Mouse (Mus musculus) embryonic facial prominence, embryonic 10.5 days (tissue): ENCODE results near the gene Ppp2r5e. TPM values are rescaled to one million over a fixed set of nuclear protein-coding genes. Genes with fewer than 3 reads are reported as not detected.

Experiments used
- DNase-seq: peaks from one replicate; pipeline ENCODE4 v3.0.0-alpha.2; 2017; ENCODE audit warnings: low spot score
- H3K27ac ChIP-seq: fragments of 300-500 bp; sonication (generic); replicated peaks from 2 replicates; pipeline ENCODE4 v1.5.1; 2016; ENCODE audit warnings: mild to moderate bottlenecking
- H3K27me3 ChIP-seq: fragments of 300-500 bp; sonication (generic); replicated peaks from 2 replicates; pipeline ENCODE4 v1.6.1; 2016; ENCODE audit warnings: low read depth, mild to moderate bottlenecking; ENCODE audit not compliant: poor library complexity, severe bottlenecking
- H3K36me3 ChIP-seq: fragments of 300-500 bp; sonication (generic); replicated peaks from 2 replicates; pipeline ENCODE4 v1.6.1; 2016; ENCODE audit warnings: mild to moderate bottlenecking, moderate library complexity
- H3K4me1 ChIP-seq: fragments of 300-500 bp; sonication (generic); 2 replicates; pipeline ENCODE4 v1.6.1; 2016
- H3K4me3 ChIP-seq: fragments of 300-500 bp; sonication (generic); 2 replicates; pipeline ENCODE4 v1.5.1; 2016; ENCODE audit warnings: mild to moderate bottlenecking, moderate library complexity
- H3K9me3 ChIP-seq: fragments of 300-500 bp; sonication (generic); 2 replicates; pipeline ENCODE4 v1.6.1; 2016; ENCODE audit warnings: mild to moderate bottlenecking
- WGBS: fragments of 180-500 bp; shearing (Covaris S2); methylation state at CpG from one replicate; pipeline ENCODE4 v1.1.7; 2016; 5-methylcytosine and 5-hydroxymethylcytosine counted together
- polyA plus RNA-seq: library from polyadenylated mRNA; unstranded; fragments of >200 nt; fragmentation: Nextera tagmentation; extraction: Ambion mirVana; gene quantifications from 2 replicates; pipeline ENCODE4 v1.2.1, GENCODE M21; 2016

Gene Ppp2r5e
- polyA plus RNA-seq, 1 experiment from 2014 or later, result 14.5 TPM

DNA sequence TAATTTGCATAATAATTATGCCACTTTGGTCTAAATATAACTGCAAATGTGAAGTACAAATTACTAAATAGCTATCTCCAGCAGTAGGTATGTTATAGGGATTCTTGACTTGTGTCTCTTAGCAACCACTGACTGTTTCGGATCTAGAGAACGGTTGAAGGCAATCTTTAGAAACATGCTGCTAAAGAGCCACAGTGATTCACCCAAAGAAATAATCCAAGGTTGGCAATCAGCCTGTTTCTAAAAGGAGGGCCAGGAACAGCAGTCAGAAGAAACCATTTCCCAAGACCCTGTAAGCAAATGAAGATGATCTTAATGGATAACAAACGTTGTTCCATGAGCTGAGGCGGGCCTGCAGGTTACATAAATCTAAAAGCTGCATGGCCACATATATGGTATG, 117.9 kb downstream of the Ppp2r5e start:
- WGBS, result 89% methylated on average over 4 of the region's 4 CpGs

DNA sequence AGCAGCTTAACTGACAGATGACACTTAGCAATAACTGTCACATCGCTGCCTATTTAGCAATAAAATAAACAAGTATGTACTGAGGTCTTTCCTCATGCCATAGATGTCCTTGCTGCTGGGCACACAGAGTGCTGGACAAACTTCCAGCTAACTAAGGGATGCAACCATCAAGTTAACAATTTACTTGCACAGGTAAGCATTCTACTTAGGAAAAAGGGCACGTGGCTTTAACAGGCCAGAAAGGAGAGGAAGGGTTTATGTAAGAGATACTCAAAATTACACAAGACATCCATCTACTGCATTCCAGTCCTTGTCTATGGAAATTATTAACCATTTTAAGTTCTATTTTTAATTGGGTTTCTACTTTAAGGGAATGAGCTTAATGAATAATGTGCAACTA, 123.0 kb downstream of the Ppp2r5e start:
- H3K4me1 ChIP-seq, result peaks cover 6% of the 10 kb centered on the region
- no peak overlapping the region for H3K4me3 ChIP-seq
- H3K36me3 ChIP-seq, result peaks cover 19% of the 10 kb centered on the region
- H3K9me3 ChIP-seq, result no peaks in the 10 kb centered on the region
- no peaks in the 10 kb centered on the region for H3K27me3 ChIP-seq
- 94% methylated on average over 2 of the region's 2 CpGs for WGBS
- no peak for DNase-seq
- no peak overlapping the region for H3K27ac ChIP-seq

More for the DNA sequence above, 117.9 kb downstream of the Ppp2r5e start:
- Histone ChIP-seq H3K36me3 (peaks cover 33% of the 10 kb centered on the region), H3K9me3 (no peaks in the 10 kb centered on the region), H3K4me1 (0 out of 2 replicates have a peak, but pooled peaks cover 2% of the 10 kb centered on the region), H3K27me3 (no peaks in the 10 kb centered on the region), H3K27ac (no peak overlapping the region), H3K4me3 (no peak overlapping the region)
- no peak for DNase-seq

GRCm38 (mm10) chr12:75472107-75472506, 123.9 kb downstream of the Ppp2r5e start:
- DNase-seq, result no peak
- Histone ChIP-seq H3K27ac (no peak overlapping the region), H3K4me1 (peaks cover 6% of the 10 kb centered on the region), H3K27me3 (no peaks in the 10 kb centered on the region), H3K36me3 (peaks cover 18% of the 10 kb centered on the region), H3K4me3 (no peak overlapping the region), H3K9me3 (no peaks in the 10 kb centered on the region)
- 84% methylated on average over 3 of the region's 3 CpGs for WGBS

- H3K27me3 ChIP-seq, result no peaks in the 10 kb centered on the region
- no peak overlapping the region for H3K27ac ChIP-seq
- WGBS, result 88% methylated on average over 6 of the region's 6 CpGs
- H3K9me3 ChIP-seq, result no peaks in the 10 kb centered on the region
- peaks cover 4% of the 10 kb centered on the region for H3K4me1 ChIP-seq
- peaks cover 54% of the 10 kb centered on the region for H3K36me3 ChIP-seq
- no peak overlapping the region for H3K4me3 ChIP-seq
- DNase-seq, result no peak
Observed at GRCm38 (mm10) chr12:75467814-75468213, 128.2 kb downstream of the Ppp2r5e start.

DNA sequence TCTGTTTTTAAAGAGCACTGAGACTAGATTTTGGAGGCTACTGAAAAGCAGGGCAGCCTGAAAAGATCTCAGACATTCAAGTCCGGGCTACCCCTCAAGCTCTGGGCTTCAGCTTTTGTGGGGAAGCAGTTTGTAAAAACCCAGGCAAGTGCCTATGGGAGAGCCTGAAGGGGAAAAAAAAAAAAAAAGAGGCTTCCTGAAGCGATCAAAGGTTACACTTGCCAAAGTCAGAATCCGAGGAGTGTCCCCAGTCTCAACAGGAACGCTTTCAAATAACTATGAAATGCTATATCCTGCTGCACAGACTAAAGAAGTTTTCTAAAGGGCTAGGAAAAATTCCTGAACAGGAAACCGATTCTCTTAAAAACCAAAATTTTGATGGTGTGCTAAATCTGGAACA, 128.9 kb downstream of the Ppp2r5e start:
- Histone ChIP-seq H3K4me1 (peaks cover 4% of the 10 kb centered on the region), H3K4me3 (no peak overlapping the region), H3K27me3 (no peaks in the 10 kb centered on the region), H3K36me3 (peaks cover 60% of the 10 kb centered on the region), H3K27ac (no peak overlapping the region), H3K9me3 (no peaks in the 10 kb centered on the region)
- DNase-seq, result no peak
- 84% methylated on average over 5 of the region's 5 CpGs for WGBS

DNA sequence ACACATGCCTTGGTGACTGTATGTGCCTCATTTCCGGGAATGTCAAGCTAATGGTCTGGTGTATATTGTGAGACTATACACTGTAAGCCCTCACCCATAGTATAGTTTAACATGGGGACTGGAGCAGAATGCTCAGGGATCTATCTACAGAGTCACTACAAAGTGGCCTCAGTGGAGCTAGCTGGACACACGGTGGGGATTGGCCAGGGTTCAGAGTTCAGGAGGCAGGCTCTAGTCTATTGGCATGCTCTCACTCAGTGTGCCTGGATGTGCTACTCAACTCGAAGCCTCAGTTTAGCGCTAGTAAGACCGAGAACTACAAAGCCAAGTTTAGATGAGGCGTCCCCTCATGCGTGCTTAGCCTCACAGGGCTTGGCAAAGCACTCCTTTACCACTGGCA, 129.8 kb downstream of the Ppp2r5e start:
- Histone ChIP-seq H3K4me3 (no peak overlapping the region), H3K36me3 (peaks cover 68% of the 10 kb centered on the region), H3K4me1 (peaks cover 4% of the 10 kb centered on the region), H3K27ac (no peak overlapping the region), H3K27me3 (no peaks in the 10 kb centered on the region), H3K9me3 (no peaks in the 10 kb centered on the region)
- DNase-seq, result no peak
- 94% methylated on average over 7 of the region's 7 CpGs for WGBS

- Histone ChIP-seq H3K27me3 (no peaks in the 10 kb centered on the region), H3K4me3 (no peak overlapping the region), H3K36me3 (peaks cover 84% of the 10 kb centered on the region), H3K9me3 (no peaks in the 10 kb centered on the region), H3K4me1 (no peaks in the 10 kb centered on the region), H3K27ac (no peak overlapping the region)
- 81% methylated on average over 9 of the region's 9 CpGs for WGBS
- DNase-seq, result no peak
Observed at GRCm38 (mm10) chr12:75464016-75464769, 131.9 kb downstream of the Ppp2r5e start.

DNA sequence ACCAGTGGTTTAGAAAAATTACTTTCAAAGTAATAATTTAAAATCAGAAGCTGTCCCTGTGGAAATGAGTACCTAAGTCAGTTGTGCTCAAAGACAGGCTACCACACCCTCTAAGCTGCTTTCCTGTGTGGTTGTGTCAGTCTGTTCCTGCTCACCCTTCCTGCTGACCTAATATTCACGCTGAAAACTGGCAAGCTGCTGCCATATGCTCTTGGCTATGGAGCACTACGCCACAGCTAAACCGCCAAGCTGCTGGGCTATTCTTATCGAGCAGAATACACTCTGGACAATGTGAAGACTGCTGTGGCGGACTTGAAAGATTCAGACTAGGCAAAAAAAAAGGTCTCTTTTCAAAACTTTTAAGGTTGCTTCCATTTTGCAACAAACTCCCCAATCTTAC, 135.5 kb downstream of the Ppp2r5e start:
- Histone ChIP-seq H3K4me1 (no peaks in the 10 kb centered on the region), H3K4me3 (no peak overlapping the region), H3K27me3 (no peaks in the 10 kb centered on the region), H3K27ac (no peak overlapping the region), H3K9me3 (no peaks in the 10 kb centered on the region), H3K36me3 (peaks cover 91% of the 10 kb centered on the region)
- DNase-seq, result no peak
- WGBS, result 94% methylated on average over 5 of the region's 5 CpGs

GRCm38 (mm10) chr12:75459656-75460055, 136.4 kb downstream of the Ppp2r5e start:
- WGBS, result 89% methylated on average over 5 of the region's 5 CpGs
- Histone ChIP-seq H3K36me3 (peaks cover 90% of the 10 kb centered on the region), H3K9me3 (no peaks in the 10 kb centered on the region), H3K27ac (no peak overlapping the region), H3K4me1 (no peaks in the 10 kb centered on the region), H3K27me3 (no peaks in the 10 kb centered on the region), H3K4me3 (no peak overlapping the region)
- DNase-seq, result no peak

DNA sequence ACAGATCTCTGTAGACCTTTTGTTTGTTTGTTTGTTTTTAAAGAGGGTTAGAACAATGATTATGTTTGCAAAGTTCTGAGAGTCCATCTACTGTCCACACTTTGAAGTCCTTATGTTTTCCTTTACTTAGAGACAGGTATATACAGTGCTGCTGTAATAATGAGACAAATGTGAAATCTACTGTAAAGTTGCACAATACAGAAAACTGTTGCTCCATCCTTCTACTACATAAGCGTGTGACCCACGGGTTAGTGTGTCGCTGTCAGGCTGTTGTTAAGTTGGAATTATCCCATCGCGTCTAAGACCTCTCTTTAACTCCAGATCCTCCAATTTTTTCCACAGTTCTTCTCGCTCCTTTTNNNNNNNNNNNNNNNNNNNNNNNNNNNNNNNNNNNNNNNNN, 142.6 kb downstream of the Ppp2r5e start:
- WGBS, result 94% methylated on average over 6 of the region's 6 CpGs

DNA sequence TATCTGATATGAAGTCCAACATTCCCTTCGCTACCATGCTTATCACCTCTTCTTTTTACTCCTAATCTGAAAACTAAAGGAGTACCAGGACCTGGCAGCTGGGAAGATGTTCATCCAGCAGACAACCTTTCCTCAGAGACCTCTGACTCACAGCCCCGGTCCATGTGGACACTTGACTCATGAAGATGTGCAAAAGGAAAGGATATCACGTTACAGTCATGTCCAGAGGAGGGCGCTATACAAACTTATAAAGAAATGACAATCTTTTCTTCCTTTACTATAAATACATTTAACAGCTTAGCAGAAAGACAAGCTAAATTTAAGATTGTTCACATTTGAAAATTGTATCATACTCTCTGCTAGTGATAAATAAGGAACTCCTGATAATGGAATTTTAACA, 143.0 kb downstream of the Ppp2r5e start:
- 78% methylated on average over 4 of the region's 4 CpGs for WGBS
- Histone ChIP-seq H3K27me3 (no peaks in the 10 kb centered on the region), H3K27ac (no peak overlapping the region), H3K36me3 (peaks cover 75% of the 10 kb centered on the region), H3K4me3 (no peak overlapping the region), H3K9me3 (no peaks in the 10 kb centered on the region), H3K4me1 (no peaks in the 10 kb centered on the region)
- DNase-seq, result no peak

More for the DNA sequence above, 142.6 kb downstream of the Ppp2r5e start:
- Histone ChIP-seq H3K9me3 (no peaks in the 10 kb centered on the region), H3K4me3 (no peak overlapping the region), H3K27ac (no peak overlapping the region), H3K36me3 (peaks cover 78% of the 10 kb centered on the region), H3K27me3 (no peaks in the 10 kb centered on the region), H3K4me1 (no peaks in the 10 kb centered on the region)
- DNase-seq, result no peak

DNA sequence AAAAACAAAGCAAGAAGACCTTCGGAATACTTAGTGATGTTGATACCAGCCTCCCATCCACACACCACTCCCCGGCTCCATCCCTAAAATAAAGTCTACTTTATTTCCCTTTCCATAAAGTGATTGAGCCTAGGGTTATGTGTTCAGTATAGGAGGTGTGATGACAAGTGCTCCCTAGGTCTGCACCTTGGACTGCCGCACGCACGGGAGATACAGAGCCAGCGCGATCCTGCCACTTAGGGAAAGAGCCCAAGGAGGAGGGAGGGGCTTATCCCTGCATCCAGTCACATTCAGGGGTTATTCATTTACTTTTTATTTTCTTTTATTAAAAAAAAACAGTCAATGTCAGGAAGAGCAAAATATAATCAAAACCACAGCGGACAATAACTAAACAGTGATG, 145.5 kb downstream of the Ppp2r5e start:
- Histone ChIP-seq H3K27me3 (no peaks in the 10 kb centered on the region), H3K4me1 (no peaks in the 10 kb centered on the region), H3K9me3 (no peaks in the 10 kb centered on the region), H3K4me3 (no peak overlapping the region), H3K36me3 (peaks cover 56% of the 10 kb centered on the region), H3K27ac (no peak overlapping the region)
- 96% methylated on average over 8 of the region's 8 CpGs for WGBS
- DNase-seq, result no peak

GRCm38 (mm10) chr12:75450011-75450410, 146.0 kb downstream of the Ppp2r5e start:
- H3K9me3 ChIP-seq, result no peaks in the 10 kb centered on the region
- no peaks in the 10 kb centered on the region for H3K4me1 ChIP-seq
- no peak for DNase-seq
- H3K27ac ChIP-seq, result no peak overlapping the region
- no peaks in the 10 kb centered on the region for H3K27me3 ChIP-seq
- 81% methylated on average over 14 of the region's 14 CpGs for whole genome bisulfite sequencing
- H3K36me3 ChIP-seq, result peaks cover 51% of the 10 kb centered on the region
- no peak overlapping the region for H3K4me3 ChIP-seq
